Mouse (Mus musculus): Measurements from ENCODE around the gene Igf2r.

- TF ChIP-seq CTCF (IDR thresholded peaks at IDR 0.05; ENCODE audit: control insufficient read depth, insufficient read depth, insufficient replicate concordance, low read depth, low read length) (no peak), POLR2A (IDR thresholded peaks at IDR 0.05; ENCODE audit: control insufficient read depth, low read depth, low read length) (no peak)
Observed at GRCm38 (mm10) chr17:12658784-12659183, 110.7 kb downstream of the Igf2r start.

All from testis, adult 2 months (tissue).